Mouse (Mus musculus) heart, embryonic 10.5 days (tissue): ENCODE results near the gene Cdc25a. TPM values are rescaled to one million over a fixed set of nuclear protein-coding genes. Genes with fewer than 3 reads are reported as not detected.

Experiments used
- DNase-seq: peaks from one replicate; pipeline ENCODE4 v3.0.0-alpha.2; 2017; ENCODE audit warnings: low spot score
- H3K27ac ChIP-seq: fragments of 300-500 bp; sonication (generic); 2 replicates; pipeline ENCODE4 v1.5.1; 2016; ENCODE audit warnings: mild to moderate bottlenecking
- H3K27me3 ChIP-seq: fragments of 300-500 bp; sonication (generic); 2 replicates; pipeline ENCODE4 v1.6.1; 2016; ENCODE audit warnings: mild to moderate bottlenecking; ENCODE audit not compliant: poor library complexity, insufficient read depth, severe bottlenecking
- H3K36me3 ChIP-seq: fragments of 300-500 bp; sonication (generic); 2 replicates; pipeline ENCODE4 v1.6.1; 2016; ENCODE audit warnings: mild to moderate bottlenecking, moderate library complexity
- H3K4me1 ChIP-seq: fragments of 300-500 bp; sonication (generic); 2 replicates; pipeline ENCODE4 v1.6.1; 2016; ENCODE audit warnings: mild to moderate bottlenecking
- H3K4me3 ChIP-seq: fragments of 300-500 bp; sonication (generic); 2 replicates; pipeline ENCODE4 v1.5.1; 2016; ENCODE audit warnings: mild to moderate bottlenecking, moderate library complexity
- H3K9me3 ChIP-seq: fragments of 300-500 bp; sonication (generic); 2 replicates; pipeline ENCODE4 v1.6.1; 2016; ENCODE audit warnings: mild to moderate bottlenecking, moderate library complexity
- WGBS: fragments of 180-500 bp; shearing (Covaris S2); methylation state at CpG from one replicate; pipeline ENCODE4 v1.1.7; 2016; 5-methylcytosine and 5-hydroxymethylcytosine counted together
- microRNA-seq: library from miRNA; unstranded; fragments of <30 nt; microRNA quantifications from one replicate; pipeline ENCODE4, GENCODE M21; 2017
- polyA plus RNA-seq: library from polyadenylated mRNA; unstranded; fragments of >200 nt; fragmentation: Nextera tagmentation; extraction: Ambion mirVana; gene quantifications from 2 replicates; pipeline ENCODE4 v1.2.1, GENCODE M21; 2016

Gene Cdc25a
- polyA plus RNA-seq, 1 experiment from 2014 or later = 37.8 TPM

- no peak for DNase-seq
- Histone ChIP-seq H3K4me1 (peaks cover 15% of the 10 kb centered on the region), H3K27ac (no peak overlapping the region), H3K27me3 (no peaks in the 10 kb centered on the region), H3K9me3 (no peaks in the 10 kb centered on the region), H3K4me3 (no peak overlapping the region), H3K36me3 (no peaks in the 10 kb centered on the region)
- 88% methylated on average over 3 of the region's 3 CpGs for WGBS
Observed at GRCm38 (mm10) chr9:109929131-109929530, 53.8 kb downstream of the Cdc25a start.

GRCm38 (mm10) chr9:109930063-109930462 lies 54.7 kb downstream of the Cdc25a start:
- WGBS = 90% methylated on average over 5 of the region's 5 CpGs
- H3K27ac ChIP-seq = no peak overlapping the region
- H3K9me3 ChIP-seq = no peaks in the 10 kb centered on the region
- no peaks in the 10 kb centered on the region for H3K27me3 ChIP-seq
- H3K4me3 ChIP-seq = no peak overlapping the region
- H3K4me1 ChIP-seq = peaks cover 15% of the 10 kb centered on the region
- no peak for DNase-seq
- H3K36me3 ChIP-seq = no peaks in the 10 kb centered on the region

- Histone ChIP-seq H3K27me3 (no peaks in the 10 kb centered on the region), H3K4me1 (peaks cover 15% of the 10 kb centered on the region), H3K27ac (peak overlapping the region; percentile 95), H3K4me3 (peak overlapping the region; percentile 82), H3K36me3 (no peaks in the 10 kb centered on the region), H3K9me3 (no peaks in the 10 kb centered on the region)
- DNase-seq = no peak
- 68% methylated on average over 6 of the region's 6 CpGs for WGBS
Observed at GRCm38 (mm10) chr9:109930752-109931151, 55.4 kb downstream of the Cdc25a start.

GRCm38 (mm10) chr9:109931257-109932171 lies 56.1 kb downstream of the Cdc25a start, which contains the start of gene Map4:
Map4 (plus strand) TSS chr9:109931460.
- Histone ChIP-seq H3K9me3 (no peaks in the 10 kb centered on the region), H3K4me3 (peak within 1 kb of the TSS; percentile 82), H3K27me3 (no peaks in the 10 kb centered on the region), H3K36me3 (no peaks in the 10 kb centered on the region), H3K4me1 (peaks cover 15% of the 10 kb centered on the region), H3K27ac (peak within 1 kb of the TSS; percentile 95)
- peak; percentile 98 for DNase-seq
- under 1% methylated on average over 88 of the region's 94 CpGs for WGBS

- Histone ChIP-seq H3K9me3 (no peaks in the 10 kb centered on the region), H3K4me3 (peak overlapping the region; percentile 82), H3K27me3 (no peaks in the 10 kb centered on the region), H3K4me1 (peaks cover 15% of the 10 kb centered on the region), H3K36me3 (no peaks in the 10 kb centered on the region), H3K27ac (peak overlapping the region; percentile 95)
- DNase-seq = peak; percentile 77
- 0% methylated on average over 20 of the region's 20 CpGs for WGBS
Observed at GRCm38 (mm10) chr9:109932361-109932755, 57.0 kb downstream of the Cdc25a start.

- H3K4me3 ChIP-seq = peak overlapping the region; percentile 82
- H3K4me1 ChIP-seq = peaks cover 15% of the 10 kb centered on the region
- H3K36me3 ChIP-seq = no peaks in the 10 kb centered on the region
- H3K27ac ChIP-seq = peak overlapping the region; percentile 95
- no peaks in the 10 kb centered on the region for H3K27me3 ChIP-seq
- WGBS = 1% methylated on average over 12 of the region's 12 CpGs
- H3K9me3 ChIP-seq = no peaks in the 10 kb centered on the region
- peak; percentile 81 for DNase-seq
Observed at GRCm38 (mm10) chr9:109932756-109933375, 57.5 kb downstream of the Cdc25a start.

GRCm38 (mm10) chr9:109939401-109939800 lies 64.0 kb downstream of the Cdc25a start:
- Histone ChIP-seq H3K27me3 (no peaks in the 10 kb centered on the region), H3K9me3 (no peaks in the 10 kb centered on the region), H3K36me3 (0 out of 2 replicates have a peak, but pooled peaks cover 4% of the 10 kb centered on the region), H3K27ac (no peak overlapping the region), H3K4me1 (no peaks in the 10 kb centered on the region), H3K4me3 (no peak overlapping the region)
- no peak for DNase-seq
- 81% methylated on average over 3 of the region's 3 CpGs for WGBS

GRCm38 (mm10) chr9:109942796-109943195 lies 67.4 kb downstream of the Cdc25a start:
- Histone ChIP-seq H3K9me3 (no peaks in the 10 kb centered on the region), H3K27me3 (no peaks in the 10 kb centered on the region), H3K27ac (no peak overlapping the region), H3K4me3 (no peak overlapping the region), H3K36me3 (0 out of 2 replicates have a peak, but pooled peaks cover 4% of the 10 kb centered on the region), H3K4me1 (no peaks in the 10 kb centered on the region)
- 81% methylated on average over 4 of the region's 4 CpGs for WGBS
- DNase-seq = no peak

Small RNAs within 50 kb of the gene (microRNA-seq; reads per million reads assigned to microRNA genes)
- 1.5 reads per million for gene Mir7089

Other genes with a start within 250 kb of the Cdc25a start
- not detected in 2 replicates for gene Fbxw24, start 249.5 kb upstream of the Cdc25a start, polyA plus RNA-seq
- not detected in 2 replicates for gene Fbxw25, start 210.9 kb upstream of the Cdc25a start, polyA plus RNA-seq
- gene Fbxw18, start 172.9 kb upstream of the Cdc25a start, polyA plus RNA-seq = not detected in 2 replicates
- gene Fbxw26, start 129.5 kb upstream of the Cdc25a start, polyA plus RNA-seq = not detected in 2 replicates
- not detected in 2 replicates for gene Fbxw27, start 84.9 kb upstream of the Cdc25a start, polyA plus RNA-seq
- not detected in 2 replicates for gene Spink8, start 63.3 kb upstream of the Cdc25a start, polyA plus RNA-seq
- gene Nme6, start 42.8 kb upstream of the Cdc25a start, polyA plus RNA-seq = 84.4 and 93.4 TPM in 2 replicates
- not detected in 2 replicates for gene Camp, start 26.0 kb upstream of the Cdc25a start, polyA plus RNA-seq
- 69.1 and 88.4 TPM in 2 replicates for gene Map4, start 55.9 kb downstream of the Cdc25a start, polyA plus RNA-seq
- 105 and 119 TPM in 2 replicates for gene Smarcc1, start 242.1 kb downstream of the Cdc25a start, polyA plus RNA-seq
- gene Dhx30, start 242.3 kb downstream of the Cdc25a start, polyA plus RNA-seq = 130 and 141 TPM in 2 replicates